Mouse (Mus musculus) thymus, postnatal 36 days (tissue): ENCODE measurements around the gene Med13l.

Source experiments
- DNase-seq, 2 experiments: peaks; one replicate each; pipeline ENCODE4 v3.0.0; 2022; ENCODE audit warnings: mixed read lengths in 2 of 2

Gene Med13l

DNA sequence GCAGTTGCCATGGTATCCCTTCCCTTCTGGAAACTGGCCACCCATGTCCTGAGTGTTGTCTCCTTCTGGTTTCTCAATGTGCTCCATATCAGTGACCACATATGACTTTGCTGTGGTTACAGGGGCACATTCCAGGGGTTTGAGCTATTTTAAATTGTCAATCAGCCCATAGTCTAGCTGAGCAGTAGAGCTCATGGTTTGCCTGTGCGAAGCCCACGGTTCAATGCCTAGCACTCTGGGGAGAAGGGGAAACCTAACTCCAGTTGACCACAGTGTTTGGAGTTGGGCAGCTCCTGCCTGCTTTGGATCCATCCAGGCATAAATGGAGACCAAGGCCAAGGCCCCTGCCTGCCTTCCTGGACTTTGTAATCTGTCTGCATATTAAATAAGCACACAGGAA is 182.6 kb downstream of the Med13l start:
- DNase-seq, result no peak

DNA sequence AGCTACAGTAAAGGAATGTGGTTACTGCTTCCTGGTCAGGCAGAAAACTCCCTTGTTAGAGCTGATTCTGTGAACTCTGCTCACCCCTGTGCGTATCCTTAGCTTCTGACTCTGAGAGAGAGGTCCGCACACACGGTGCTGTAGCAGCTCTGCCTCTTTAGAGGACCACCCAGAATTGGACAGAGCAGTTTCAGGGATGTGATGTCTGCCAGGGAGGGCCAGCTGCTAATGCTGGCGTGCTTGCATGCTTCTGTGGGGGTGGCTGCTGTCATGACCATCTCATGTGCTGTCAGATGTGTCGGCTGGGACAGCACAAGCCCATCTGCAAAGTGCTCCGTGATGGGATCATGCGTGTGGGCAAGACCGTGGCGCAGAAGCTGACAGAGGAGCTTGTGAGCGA is 186.5 kb downstream of the Med13l start:
- DNase-seq, result no peak

DNA sequence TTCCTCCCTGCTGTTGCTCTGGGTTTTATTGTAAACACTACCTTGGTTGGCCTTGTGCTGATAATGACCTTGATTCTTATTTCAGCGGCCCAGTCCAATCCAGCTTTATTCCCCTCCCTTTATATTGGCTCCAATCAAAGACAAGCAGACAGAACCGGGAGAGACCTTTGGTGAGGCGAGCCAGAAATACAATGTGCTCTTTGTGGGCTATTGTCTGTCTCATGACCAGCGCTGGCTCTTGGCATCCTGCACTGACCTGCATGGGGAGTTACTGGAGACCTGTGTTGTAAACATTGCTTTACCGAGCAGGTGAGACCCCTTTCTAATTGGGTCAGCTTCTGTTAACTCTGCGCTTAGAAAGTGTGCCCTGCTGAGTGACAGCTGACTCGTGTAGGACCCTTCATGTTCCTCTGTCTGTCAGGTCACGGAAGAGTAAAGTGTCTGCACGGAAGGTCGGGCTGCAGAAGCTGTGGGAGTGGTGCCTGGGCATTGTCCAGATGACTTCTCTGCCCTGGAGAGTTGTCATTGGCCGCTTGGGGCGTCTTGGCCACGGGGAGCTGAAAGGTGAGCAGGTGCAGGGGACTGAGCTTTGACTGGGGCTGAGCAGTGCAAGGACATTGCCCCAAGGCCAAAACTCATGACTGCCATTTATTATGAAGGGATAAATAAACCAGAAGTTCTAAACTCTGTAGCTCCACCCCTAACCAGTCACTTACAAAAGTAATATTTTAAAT is 191.1 kb downstream of the Med13l start:
- no peak for DNase-seq

DNA sequence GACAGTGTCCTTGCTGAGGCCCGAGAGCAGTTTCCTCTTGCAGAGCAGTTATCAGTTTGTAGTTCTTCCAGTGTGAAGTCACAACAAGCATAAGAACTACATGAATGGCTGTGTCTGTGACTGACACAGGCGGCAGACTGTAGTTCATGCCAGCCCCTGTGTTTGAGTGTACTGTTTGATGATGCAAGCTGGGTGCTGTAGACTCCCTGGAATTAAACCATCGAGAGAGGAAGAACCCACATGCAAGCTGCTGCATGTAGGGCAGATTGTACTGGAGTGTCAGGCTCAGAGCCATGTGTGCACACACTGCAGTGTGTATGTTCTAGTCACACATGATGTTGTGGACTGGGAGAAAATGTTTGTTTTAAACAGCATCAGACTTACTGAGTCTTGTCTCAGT is 192.4 kb downstream of the Med13l start:
- DNase-seq, result no peak

DNA sequence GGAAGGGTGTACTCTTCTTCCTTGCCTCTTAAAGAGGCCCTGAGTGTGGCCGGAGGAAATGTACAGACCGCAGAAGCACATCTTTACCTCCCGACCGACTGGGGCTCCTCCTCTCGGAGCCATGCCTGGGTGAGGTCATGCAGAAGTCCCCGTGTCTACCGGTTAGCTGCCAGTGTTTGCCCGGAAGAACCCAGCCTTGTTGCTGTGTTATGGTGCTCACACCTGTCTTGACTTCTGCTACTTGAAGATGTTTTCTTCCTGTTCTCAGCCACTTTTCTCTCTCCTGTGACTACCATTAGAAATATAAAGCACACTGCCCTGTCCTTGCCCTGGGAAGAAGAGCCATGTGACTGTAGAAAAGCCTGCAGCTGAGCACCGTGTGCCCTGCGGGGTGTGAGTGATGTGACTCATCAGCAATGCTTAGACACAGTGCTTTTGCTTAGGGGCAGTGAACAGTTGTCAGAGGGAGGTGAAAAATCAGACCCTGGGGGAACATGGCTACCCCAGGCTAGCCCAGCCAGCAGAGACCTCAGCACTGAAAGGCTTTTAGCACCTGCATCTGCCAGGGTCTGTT is 193.1 kb downstream of the Med13l start:
- DNase-seq, result no peak

DNA sequence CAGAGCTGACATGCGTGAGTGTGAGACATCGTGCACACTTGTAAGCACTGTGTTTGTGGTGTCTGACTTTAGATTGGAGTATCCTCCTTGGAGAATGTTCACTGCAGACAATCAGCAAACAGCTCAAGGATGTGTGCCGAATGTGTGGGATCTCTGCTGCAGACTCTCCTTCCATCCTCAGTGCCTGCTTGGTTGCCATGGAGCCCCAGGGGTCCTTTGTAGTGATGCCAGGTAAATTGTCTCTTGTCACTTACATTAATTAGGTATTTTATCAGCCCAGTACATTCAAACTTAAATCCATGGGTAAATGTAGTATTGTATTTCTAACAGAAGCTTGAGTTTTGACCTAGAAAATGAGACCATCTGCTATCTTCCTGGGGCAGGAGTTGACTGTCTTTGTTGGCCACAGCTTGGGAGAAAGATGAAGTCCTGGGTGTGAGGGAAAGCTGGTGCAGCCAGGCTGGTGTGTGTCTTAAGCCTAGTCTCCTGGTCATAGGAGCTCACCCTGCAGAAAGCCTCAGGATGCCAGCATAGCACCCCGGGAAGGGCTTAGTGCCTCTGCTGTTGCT is 193.8 kb downstream of the Med13l start:
- DNase-seq, result no peak

DNA sequence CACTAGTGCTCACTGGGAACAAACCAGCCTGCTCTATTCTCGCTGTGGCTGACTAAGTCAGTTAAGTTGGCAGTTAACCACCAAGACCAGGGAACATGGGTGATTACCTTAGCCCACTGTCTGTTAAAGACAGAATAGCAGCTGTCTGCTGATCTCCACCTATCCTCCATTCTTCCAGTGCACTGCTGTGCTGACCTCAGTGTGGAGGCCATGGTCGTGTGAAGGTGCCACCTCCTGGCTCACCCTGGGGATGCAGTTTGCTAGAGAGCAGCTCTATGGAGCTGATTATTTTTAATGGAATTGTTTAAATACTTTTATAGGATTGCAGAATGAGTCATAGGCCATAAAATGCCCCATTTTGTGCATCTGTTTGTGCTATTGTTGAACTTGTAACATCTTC is 195.6 kb downstream of the Med13l start:
- DNase-seq, result no peak

DNA sequence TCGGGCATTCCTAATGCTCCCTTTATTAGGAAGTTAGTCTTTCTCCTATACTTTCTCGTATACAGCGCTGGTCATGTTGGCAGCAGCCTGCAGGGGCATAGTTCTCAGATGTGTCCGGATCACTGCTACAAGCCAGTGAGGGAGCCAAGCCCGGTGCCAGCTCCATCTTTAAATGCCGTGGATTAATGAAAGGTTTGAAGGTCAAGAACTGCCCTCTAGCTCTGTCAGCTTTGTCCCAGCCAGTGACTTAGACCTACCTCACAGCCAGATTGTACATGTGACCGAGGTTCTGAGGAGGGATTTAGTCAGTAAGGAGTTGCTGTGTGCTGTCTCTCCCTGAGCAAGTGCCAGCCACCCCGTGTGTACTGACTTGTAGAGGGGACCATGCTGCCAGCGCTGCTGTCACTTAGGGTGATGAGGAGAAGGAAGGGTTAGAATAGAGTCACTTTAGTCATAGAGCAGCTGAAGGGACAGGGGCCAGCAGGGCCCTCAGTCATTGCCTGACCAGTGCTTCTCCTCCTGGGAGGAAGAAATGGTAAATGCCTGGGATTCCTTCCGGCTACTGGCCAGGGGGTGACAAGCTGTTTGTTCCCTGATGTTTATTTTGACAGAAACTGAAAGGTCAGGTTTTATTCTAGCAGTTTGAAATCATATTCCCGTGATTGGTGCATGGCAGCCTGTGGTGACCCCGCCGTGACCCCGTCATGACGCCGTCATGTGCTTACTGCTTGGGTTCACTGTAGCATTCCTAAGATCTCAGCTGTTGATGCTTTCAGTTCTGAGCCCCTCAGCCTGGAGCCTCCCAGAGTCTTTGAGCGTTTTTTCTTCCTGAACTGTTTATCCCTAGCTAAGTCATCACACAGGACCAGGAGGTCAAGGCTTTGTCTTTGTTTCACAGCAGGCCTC is 197.2 kb downstream of the Med13l start:
- DNase-seq, result no peak

DNA sequence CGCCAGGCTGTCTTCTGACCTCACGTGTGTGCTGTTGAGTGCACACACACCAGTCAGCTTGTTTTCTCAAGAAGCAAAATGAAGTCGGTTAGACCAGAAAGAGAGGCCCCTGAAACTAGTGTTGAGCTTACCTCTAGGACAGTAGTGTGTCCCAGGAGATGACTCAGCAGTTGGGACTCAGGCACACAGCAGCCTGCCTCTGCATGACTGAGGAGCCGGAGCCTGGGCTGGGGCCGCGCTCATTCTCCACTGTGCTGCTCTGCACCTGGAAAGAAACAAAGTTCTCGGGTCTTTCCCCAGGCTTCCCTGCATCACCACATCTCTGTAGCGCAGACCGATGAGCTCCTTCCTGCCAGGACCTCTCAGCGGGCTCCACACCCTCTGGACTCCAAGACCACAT is 200.5 kb downstream of the Med13l start:
- no peak for DNase-seq

DNA sequence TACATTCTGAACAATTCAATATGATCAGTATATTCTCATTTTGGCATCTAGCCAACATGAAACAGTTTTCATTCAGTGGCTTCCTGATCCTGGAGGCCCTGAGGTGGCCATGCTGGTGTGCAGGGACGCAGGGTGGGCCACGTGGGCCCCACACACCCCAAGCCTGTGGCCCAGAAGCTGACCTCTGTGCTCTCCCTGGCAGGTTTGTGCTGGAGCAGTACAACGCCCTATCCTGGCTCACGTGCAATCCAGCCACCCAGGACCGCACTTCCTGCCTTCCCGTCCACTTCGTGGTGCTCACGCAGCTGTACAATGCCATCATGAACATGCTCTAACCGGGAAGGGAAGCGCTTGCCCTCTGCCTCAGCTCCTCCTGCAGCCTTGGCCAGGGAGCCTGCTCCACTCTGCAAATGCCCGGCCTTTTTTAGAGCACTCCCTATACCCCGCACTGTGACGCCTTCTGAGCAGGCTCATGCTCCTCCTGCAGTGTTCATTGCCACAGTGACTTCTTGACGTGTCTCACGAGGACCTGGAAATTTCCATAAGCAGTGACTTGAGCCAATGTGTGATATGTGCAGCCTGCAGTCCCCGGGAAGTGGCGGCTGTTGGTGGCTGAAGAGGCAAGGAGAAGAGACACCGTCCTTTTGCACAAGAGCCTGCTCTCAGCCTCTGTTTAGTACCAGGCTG is 202.2 kb downstream of the Med13l start:
- DNase-seq, result no peak

DNA sequence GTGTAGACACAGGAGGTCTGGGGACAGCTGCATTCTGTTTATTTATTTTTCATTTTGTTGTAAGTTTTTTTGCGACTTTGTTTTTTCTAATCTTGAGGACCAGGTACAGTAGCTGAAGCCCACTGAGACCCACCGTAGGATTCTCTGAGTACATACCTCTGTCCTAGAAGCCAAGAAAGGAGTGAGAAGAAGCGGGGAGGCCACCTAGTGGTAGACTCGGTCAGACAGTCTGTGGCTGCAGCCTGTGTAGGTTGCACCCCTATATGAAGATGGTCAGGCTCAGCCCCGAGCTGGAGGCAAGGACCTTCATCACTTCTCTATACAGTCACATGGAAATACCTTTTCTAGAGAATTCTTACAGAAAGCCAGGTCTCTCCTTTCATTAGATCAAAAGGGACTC is 202.9 kb downstream of the Med13l start:
- DNase-seq, result peak; percentile 42 to 45

DNA sequence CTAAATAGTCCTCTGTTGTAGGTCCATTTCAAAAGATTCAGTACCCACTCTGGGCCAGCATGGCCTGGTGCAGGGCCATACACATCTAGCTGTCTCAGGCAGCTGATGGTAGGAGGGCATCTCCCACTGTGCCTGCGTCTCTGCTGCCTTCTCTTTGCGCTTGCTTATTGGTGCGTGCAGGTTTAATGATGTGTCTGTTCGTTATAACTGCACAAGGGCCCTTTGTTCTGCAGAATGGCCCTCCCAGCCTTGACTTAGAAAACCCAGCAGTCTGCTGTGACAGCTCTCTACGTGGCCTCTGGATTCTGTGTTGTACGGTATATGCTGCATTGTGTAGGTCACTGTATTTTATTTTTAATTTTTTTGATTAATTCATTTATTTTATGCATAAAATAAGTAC is 208.7 kb downstream of the Med13l start:
- DNase-seq, result no peak

DNA sequence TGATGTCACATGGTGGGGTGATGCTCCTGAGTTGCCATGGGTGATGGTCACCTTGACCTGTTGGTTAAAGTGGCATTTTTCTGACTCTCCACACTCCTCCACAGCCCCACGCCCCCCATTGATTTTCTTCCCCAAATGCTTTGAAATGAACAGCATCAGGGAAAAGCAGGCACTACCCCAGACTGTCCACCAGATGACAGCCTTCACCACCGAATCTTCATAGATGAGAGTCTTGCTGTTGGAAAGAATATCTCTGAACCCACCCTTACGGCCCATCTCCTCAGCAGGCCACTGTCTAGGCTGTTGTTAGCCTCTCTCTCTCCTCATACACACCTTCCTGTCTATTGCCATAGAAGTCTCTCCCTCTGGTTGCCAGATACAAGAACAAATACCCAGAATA is 213.4 kb downstream of the Med13l start:
- DNase-seq, result peak in 1 of 2 experiments; percentile 17

DNA sequence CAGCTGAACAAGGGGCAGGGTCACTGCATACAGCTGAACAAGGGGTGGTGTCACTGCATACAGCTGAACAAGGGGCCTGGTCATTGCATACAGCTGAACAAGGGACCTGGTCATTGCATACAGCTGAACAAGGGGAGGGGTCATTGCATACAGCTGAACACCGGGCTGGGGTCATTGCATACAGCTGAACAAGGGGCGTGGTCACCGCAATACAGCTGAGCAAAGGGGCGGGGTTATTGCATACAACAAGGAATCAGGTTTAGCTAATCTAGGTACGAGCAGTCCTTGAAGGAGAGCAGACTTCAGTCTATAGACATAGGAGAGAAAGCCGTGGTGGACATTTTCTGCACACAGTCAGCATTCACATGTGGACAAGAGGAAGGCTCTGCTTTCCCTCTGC is 215.9 kb downstream of the Med13l start:
- DNase-seq, result no peak

DNA sequence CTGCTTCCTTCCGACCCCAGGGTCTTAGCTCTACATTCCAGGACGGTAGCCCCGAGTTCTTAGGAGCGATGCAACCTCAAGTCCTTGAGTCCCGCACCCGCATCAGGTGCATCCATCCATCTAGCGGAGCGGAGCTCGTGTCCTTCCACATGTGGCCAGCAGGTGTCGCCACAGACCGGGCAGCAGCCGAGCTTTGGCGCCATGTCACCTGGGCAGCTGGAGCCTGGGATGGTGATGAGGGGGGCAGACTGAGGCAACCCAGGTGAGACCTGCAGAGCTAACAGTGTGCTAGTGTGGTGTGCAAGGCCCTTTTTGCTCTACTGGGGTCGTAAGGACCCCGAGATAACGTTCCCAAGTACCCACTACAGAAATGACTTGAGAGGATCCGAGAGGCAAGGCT is 221.1 kb downstream of the Med13l start:
- DNase-seq, result peak; percentile 57 to 67

DNA sequence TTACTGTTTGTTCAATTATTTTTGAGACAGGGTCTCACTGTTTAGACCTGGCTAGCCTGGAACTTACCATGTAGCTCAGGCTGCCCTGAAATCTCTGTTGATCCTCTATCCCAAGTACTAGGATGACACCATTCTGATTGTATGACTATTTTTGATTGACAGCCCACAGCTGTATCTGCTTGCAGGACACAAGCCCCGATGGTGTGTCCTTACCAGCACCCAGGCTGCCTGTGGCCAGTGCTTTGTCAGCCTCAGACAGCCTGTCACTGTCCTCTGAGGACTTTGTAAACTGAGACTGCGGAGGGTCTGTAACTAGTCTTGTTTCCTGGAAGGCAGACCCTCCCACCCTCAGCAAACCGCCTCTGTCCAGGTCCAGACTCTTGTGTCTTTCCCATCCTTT is 221.7 kb downstream of the Med13l start:
- DNase-seq, result no peak

DNA sequence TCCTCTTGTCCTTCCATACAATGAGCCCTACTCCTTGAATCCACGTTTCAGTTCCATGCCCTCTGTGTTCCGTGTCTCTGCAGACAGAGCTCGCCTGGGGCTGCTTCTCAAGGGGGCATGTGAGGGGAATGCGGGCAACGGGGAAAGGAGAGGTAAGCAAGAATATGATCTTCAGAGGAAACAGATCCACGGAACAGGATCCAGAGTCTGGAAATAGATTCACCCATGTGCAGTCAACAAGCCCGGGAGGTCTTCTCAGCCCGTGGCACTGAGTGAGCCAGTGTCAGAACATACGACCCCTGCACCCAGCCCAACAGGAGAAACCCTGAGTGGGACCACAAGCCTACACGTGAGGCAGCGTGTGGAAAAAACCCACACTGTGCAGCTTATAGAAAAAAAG is 228.7 kb downstream of the Med13l start:
- no peak for DNase-seq

DNA sequence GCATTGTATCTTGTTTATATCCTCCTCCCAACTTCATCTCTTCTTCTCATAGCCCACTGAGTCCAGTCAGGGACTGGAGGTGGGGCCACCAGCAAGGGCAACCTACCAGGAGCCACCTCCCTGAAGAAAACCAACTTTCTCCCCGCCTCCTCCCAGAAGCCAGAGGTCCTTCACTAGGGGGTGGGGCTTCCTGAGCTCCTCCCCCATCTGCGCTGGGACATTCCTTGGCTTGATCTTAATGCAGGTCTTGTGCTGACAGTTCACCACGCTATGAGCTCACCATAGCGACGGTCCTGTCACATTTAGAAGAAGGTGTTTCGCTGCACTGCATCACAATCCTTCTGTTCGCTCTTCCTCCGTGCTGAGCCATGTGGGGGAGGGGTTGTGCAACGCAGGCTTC is 229.3 kb downstream of the Med13l start:
- no peak for DNase-seq

DNA sequence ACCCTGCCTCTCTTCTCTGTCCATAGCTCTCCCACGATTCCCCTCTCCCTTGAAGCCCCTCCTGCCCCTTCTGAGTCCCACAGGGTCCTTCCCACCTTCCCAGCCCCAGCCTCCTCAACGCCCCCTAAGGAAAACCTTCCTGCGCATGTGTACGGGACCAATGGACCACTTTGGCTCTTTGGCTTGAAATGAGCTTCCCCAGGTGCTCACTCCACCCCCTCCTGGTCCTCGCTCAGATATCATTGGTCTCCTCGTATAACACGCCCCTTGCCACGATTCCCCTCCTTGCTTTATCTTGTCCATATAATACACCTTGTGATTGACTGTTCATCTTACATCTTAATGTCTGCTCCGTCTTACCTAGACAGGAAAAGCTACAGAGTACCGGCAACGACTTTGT is 237.3 kb downstream of the Med13l start:
- no peak for DNase-seq

DNA sequence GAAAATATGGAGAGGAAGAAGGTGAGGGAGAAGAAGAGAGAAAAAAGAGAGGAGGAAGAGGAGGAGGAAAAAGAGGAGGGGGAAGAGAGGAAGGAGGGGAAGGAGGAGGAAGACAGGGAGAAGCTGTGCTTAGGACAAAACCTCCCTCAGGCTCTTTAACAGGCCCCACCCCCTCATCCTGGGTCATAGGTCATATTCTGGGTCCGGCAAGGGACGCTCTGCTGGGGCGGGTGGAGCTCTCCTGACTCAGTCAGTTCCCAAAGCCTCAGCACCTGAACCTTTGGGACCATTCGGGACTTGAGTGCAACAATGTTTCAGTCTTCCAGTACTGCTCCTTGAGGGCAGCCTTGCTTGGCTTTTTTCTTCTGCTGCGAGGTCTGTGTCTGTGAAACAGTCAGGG is 241.1 kb downstream of the Med13l start:
- no peak for DNase-seq

DNA sequence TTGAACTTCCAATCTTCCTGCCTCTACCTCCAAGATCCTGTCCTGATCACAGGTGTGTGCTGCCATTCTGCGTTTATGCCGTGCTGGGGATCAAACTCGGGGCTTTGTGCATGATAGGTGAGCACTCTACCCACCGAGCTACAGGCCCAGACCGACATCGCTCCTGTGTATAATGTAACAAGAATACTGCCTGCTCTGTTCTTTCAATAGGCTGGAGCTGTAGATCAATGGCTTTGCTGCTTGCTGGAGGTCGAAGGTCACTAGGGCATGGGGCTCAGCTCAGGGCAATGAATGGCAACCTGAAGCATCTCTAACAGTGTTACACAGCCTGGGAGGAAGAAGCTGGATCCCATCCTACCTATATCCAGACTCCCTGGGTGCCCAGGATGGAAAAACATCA is 241.6 kb downstream of the Med13l start:
- DNase-seq, result no peak

DNA sequence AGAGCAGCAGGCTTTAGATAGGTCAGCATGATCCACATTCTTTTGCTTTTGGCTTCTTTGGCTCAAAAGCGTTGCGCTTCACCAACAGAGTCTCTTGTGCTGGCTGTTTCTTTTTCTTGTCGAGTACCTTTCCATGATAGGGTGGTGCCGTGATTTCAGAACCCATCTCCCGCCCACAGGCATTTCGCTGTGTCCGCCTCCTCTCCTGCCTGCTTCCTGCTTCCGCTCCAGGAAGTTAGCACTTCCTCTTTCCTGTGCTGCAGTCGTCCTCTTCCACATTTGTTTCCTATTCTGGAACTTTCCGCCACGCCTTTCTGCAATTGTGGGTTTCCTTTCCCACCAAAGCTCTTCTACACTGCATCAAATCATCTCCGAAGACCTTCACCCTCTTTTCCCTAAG is 248.5 kb downstream of the Med13l start:
- DNase-seq, result no peak

DNA sequence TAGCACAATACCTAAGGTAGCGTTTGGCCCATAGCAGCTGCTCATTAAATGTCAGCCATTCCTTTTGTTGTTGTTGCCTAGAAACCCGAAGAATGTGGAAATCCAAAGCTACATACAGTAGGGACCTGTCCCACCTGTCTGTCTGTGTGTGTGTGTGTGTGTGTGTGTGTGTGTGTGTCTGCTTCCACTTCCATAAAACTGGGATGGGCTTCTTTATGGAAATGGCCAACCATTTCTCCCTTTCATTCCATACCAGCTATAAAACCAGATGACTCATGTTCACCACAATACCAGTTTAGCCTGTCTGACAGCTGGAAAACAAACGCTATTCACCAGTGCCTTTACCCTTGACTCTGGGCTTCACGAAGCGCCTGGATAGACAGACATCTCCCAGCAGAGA is 249.1 kb downstream of the Med13l start:
- DNase-seq, result no peak
